Mouse (Mus musculus): Measurements from ENCODE around the gene Emx1. TPM values are rescaled to one million over a fixed set of nuclear protein-coding genes. Genes with fewer than 3 reads are reported as not detected.

The Emx1 gene
- polyA plus RNA-seq, 1 experiment from 2014 or later, result not detected

GRCm38 (mm10) chr6:85237001-85237400 lies 49.8 kb downstream of the Emx1 start:
- H3K27me3 ChIP-seq (replicated peaks), result no peaks in the 10 kb centered on the region
- no peak overlapping the region for H3K9ac ChIP-seq
- H3K4me2 ChIP-seq, result no peak overlapping the region
- H3K27ac ChIP-seq, result no peak overlapping the region
- ATAC-seq (ENCODE audit: insufficient read depth, low FRiP score, low read depth), result no peak
- 48% methylated on average over 5 of the region's 5 CpGs for WGBS
- no peak overlapping the region for H3K4me3 ChIP-seq (replicated peaks)
- H3K9me3 ChIP-seq, result no peaks in the 10 kb centered on the region
- peaks cover 9% of the 10 kb centered on the region; the same call in 1 of the 2 replicates for H3K4me1 ChIP-seq
- no peaks in the 10 kb centered on the region for H3K36me3 ChIP-seq

DNA sequence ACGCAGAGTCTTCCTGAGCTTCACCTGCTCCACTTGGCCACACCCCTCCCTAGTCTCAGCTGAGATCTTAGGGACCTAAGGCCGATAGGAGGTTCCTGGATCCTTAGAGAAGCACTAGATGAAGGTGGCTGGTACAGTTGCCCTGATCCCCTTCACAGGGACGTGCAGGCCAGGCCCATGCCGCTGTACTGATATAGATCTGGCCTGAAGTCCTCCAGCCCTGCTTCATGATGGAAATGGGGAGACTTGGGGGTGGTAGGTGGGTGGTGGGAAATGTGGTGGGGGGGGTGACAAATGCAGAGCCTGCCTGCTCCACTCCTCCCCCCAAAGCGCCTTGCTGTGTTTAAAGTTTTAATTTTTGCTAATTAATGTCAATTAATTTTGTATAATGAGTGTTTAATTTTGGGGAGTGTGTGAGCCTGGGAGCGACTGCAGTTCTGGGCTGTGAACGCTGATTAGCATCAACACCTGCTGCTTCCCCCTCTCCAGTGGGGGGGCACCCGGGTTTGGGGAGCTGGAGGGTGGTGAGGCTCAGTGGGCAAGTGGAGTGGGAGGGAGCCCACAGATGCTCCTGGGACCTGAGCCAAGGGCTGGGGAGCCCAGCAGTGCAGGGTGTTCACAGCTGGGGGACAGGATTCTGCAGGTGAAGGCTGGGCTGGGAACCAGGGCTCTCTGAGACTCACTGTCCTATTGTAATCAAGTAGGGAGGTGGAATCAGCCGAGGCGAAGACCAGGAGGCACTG lies 50.5 kb downstream of the Emx1 start:
- no peak for ATAC-seq (ENCODE audit: insufficient read depth, low FRiP score, low read depth)
- 53% methylated on average over 10 of the region's 10 CpGs for WGBS
- Histone ChIP-seq H3K9ac (no peak overlapping the region), H3K4me2 (no peak overlapping the region), H3K27ac (no peak overlapping the region), H3K4me1 (peaks cover 9% of the 10 kb centered on the region; the same call in 1 of the 2 replicates), H3K9me3 (no peaks in the 10 kb centered on the region), H3K27me3 (replicated peaks) (no peaks in the 10 kb centered on the region), H3K4me3 (replicated peaks) (no peak overlapping the region), H3K36me3 (no peaks in the 10 kb centered on the region)

DNA sequence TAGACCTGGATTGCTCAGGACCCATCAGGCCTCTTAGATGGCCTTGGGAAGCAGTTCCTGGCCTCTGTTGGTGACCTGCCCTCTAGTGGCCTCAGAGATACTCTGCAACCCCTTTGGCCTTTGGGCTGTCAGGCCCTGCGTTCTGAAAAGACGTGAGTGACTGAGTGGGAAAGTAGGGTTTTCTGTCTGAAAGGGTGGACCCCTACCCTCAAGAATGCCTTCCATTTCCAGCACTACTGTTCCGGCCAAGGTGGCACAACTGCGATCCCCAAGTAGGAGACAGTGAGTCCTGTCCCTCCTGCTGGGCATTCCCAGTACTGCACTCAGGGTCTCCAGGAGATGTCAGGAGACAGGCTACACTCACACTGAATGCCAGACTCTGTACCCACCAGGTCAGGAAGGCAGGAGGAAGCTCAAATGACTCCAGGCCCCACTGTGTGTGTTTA lies 51.8 kb downstream of the Emx1 start:
- WGBS, result 13% methylated on average over 4 of the region's 4 CpGs
- no peak; the same call in 1 of the 2 replicates for ATAC-seq (ENCODE audit: insufficient read depth, low FRiP score, low read depth)
- Histone ChIP-seq H3K4me1 (peaks cover 9% of the 10 kb centered on the region; the same call in 1 of the 2 replicates), H3K9ac (no peak overlapping the region), H3K4me3 (replicated peaks) (no peak overlapping the region), H3K27me3 (replicated peaks) (no peaks in the 10 kb centered on the region), H3K27ac (no peak overlapping the region), H3K4me2 (peak overlapping the region; percentile 37), H3K36me3 (no peaks in the 10 kb centered on the region), H3K9me3 (no peaks in the 10 kb centered on the region)

DNA sequence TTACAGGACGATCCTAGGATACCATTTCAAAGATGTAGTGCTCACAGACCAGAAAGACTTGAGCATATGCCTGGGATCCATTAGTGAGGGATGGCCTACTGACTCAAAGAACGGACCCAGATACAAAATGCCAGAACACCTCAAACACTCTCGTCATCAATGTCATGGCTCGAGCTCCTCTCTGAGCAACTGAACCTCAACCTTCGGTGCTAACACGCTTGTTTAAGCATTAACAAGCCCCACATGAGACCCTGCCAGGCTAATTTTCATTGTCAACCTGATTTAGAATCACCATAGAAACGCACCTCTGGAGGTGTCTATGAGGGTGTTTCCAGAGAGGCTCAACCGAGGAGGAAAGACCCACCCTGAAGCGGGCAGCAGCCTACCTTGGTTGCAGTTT lies 62.6 kb downstream of the Emx1 start:
- no peak overlapping the region for H3K27ac ChIP-seq
- H3K36me3 ChIP-seq, result no peaks in the 10 kb centered on the region
- no peaks in the 10 kb centered on the region for H3K9me3 ChIP-seq
- peaks cover 6% of the 10 kb centered on the region; the same call in 1 of the 2 replicates for H3K4me1 ChIP-seq
- H3K27me3 ChIP-seq (replicated peaks), result no peaks in the 10 kb centered on the region
- 85% methylated on average over 9 of the region's 9 CpGs for WGBS
- no peak overlapping the region for H3K4me3 ChIP-seq (replicated peaks)
- no peak overlapping the region for H3K9ac ChIP-seq
- H3K4me2 ChIP-seq, result no peak overlapping the region
- no peak for ATAC-seq (ENCODE audit: insufficient read depth, low FRiP score, low read depth)

DNA sequence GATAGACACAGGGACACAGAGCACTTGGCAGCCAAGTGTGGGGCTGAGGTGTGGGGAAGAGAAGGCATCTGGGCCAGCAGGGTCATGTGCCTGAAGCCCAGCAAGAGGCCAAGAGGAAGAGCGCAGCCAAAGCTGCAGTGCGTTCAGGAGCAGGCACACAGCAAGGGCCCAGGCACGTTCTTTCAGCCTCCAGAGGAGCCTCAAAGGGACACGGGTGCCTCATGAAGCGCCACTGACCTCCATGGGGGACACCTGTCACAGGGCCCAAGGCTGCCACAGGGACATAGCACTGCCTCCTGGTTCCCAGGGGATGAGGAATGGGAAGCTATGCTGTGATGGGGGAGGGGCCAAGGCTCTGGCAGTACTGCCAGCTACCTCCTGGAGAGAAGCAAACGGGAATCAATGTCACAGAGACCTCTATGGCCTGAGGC lies 63.6 kb downstream of the Emx1 start:
- H3K27me3 ChIP-seq (replicated peaks), result no peaks in the 10 kb centered on the region
- no peak overlapping the region for H3K9ac ChIP-seq
- peaks cover 6% of the 10 kb centered on the region; the same call in 1 of the 2 replicates for H3K4me1 ChIP-seq
- no peak overlapping the region for H3K4me2 ChIP-seq
- H3K4me3 ChIP-seq (replicated peaks), result no peak overlapping the region
- H3K36me3 ChIP-seq, result no peaks in the 10 kb centered on the region
- no peaks in the 10 kb centered on the region for H3K9me3 ChIP-seq
- 49% methylated on average over 6 of the region's 6 CpGs for WGBS
- ATAC-seq (ENCODE audit: insufficient read depth, low FRiP score, low read depth), result no peak
- H3K27ac ChIP-seq, result no peak overlapping the region

DNA sequence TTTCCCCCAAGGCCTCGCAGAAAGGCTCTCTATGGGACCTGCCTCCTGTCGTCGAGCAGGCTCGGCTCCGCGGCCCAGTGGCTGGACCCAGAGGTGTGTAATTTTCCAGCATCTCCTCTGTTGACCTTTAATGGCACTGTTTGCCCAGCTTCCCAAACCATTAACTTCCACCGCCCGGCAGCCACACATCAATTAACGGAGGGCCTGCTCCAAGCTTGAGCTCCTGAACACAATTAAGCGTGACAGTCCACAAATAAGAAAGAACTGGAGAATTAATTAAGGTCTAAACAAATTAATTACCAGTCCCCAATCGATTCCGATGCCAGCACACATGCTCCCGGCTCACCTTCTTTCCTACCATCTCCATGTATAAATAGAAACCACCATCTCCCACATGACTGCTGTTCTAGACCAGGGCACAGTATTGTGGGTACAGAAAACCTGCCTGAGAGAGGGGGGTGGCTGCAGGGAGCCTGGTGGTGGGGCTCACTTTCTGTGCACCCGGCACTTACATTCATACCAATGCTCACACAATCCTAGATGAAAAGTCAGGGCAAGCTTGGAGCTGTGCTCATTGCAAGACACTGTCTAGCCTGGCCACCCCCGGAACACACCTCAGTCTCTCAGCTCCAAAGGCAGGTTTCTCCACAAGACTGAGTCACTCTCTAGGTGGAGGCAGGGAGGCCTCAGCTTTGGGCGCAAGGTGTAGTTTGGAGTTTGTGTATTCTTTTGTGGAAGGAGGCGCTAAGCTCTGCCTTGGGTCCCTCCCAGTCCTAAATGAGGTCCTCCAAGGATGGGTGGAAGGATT lies 65.2 kb downstream of the Emx1 start:
- Histone ChIP-seq H3K27me3 (replicated peaks) (no peaks in the 10 kb centered on the region), H3K4me2 (no peak overlapping the region), H3K36me3 (no peaks in the 10 kb centered on the region), H3K9me3 (no peaks in the 10 kb centered on the region), H3K27ac (no peak overlapping the region), H3K4me1 (peaks cover 6% of the 10 kb centered on the region; the same call in 1 of the 2 replicates), H3K9ac (no peak overlapping the region), H3K4me3 (replicated peaks) (no peak overlapping the region)
- no peak for ATAC-seq (ENCODE audit: insufficient read depth, low FRiP score, low read depth)
- 74% methylated on average over 17 of the region's 17 CpGs for WGBS

DNA sequence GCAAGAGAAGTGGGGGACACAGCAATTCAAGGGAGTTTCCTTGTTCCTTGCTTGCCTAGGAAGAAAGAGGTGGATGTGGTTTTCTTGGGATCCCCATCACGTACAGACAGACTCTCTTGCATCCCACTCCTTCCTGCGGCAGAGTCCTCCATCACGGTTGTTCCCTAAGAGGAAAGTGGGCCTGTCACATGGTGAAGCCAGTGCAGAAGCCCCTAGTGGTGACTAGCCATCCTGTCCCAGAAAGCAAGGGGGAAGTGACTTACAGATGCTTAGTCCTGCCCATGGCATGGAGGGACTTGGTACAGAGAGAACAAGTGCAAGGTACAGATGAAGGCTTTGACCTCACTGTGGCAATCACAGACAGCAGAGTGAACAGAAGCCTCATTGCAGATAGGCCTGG lies 66.0 kb downstream of the Emx1 start:
- no peak overlapping the region for H3K4me2 ChIP-seq
- H3K27me3 ChIP-seq (replicated peaks), result no peaks in the 10 kb centered on the region
- no peak overlapping the region for H3K9ac ChIP-seq
- H3K36me3 ChIP-seq, result no peaks in the 10 kb centered on the region
- WGBS, result 63% methylated on average over 3 of the region's 3 CpGs
- H3K4me3 ChIP-seq (replicated peaks), result no peak overlapping the region
- no peak for ATAC-seq (ENCODE audit: insufficient read depth, low FRiP score, low read depth)
- peaks cover 6% of the 10 kb centered on the region; the same call in 1 of the 2 replicates for H3K4me1 ChIP-seq
- H3K9me3 ChIP-seq, result no peaks in the 10 kb centered on the region
- H3K27ac ChIP-seq, result no peak overlapping the region; the same call in 1 of the 2 replicates

Other genes with a start within 250 kb of the Emx1 start
- gene Exoc6b, start 117.9 kb upstream of the Emx1 start, polyA plus RNA-seq (2015; fragmentation: Nextera tagmentation; extraction: Ambion mirVana), result 27.5 and 27.8 TPM in 2 replicates
- 60.8 and 65.8 TPM in 2 replicates for gene Spr, start 49.7 kb upstream of the Emx1 start, polyA plus RNA-seq (2015; fragmentation: Nextera tagmentation; extraction: Ambion mirVana)
- gene Sfxn5, start 146.0 kb downstream of the Emx1 start, polyA plus RNA-seq (2015; fragmentation: Nextera tagmentation; extraction: Ambion mirVana), result 11.0 and 11.5 TPM in 2 replicates
- 11.1 and 12.2 TPM in 2 replicates for gene Rab11fip5, start 187.2 kb downstream of the Emx1 start, polyA plus RNA-seq (2015; fragmentation: Nextera tagmentation; extraction: Ambion mirVana)
- not detected in 2 replicates for gene Noto, start 236.4 kb downstream of the Emx1 start, polyA plus RNA-seq (2015; fragmentation: Nextera tagmentation; extraction: Ambion mirVana)
- 41.4 and 48.6 TPM in 2 replicates for gene Smyd5, start 244.6 kb downstream of the Emx1 start, polyA plus RNA-seq (2015; fragmentation: Nextera tagmentation; extraction: Ambion mirVana)